Mouse (Mus musculus): Measurements from ENCODE around the gene Kif5a.
"Not testable (repeated sequence)": the region's sequence is repeated elsewhere in the genome, so short reads cannot be mapped to it uniquely, and the experiment has no call there.

Gene Kif5a

GRCm38 (mm10) chr10:127193011-127193410 is 70.1 kb downstream of the Kif5a start:
- no peak for DNase-seq (ENCODE audit: low read depth, low spot score)

GRCm38 (mm10) chr10:127192057-127192328 is 71.2 kb downstream of the Kif5a start:
- not testable (repeated sequence) for DNase-seq (ENCODE audit: low read depth, low spot score)

GRCm38 (mm10) chr10:127191191-127192056 is 71.7 kb downstream of the Kif5a start:
- DNase-seq (ENCODE audit: low read depth, low spot score) = no peak

GRCm38 (mm10) chr10:127190398-127191190 is 72.6 kb downstream of the Kif5a start:
- no peak for DNase-seq (ENCODE audit: low read depth, low spot score)

- DNase-seq (ENCODE audit: low read depth, low spot score) = no peak
Observed at GRCm38 (mm10) chr10:127189651-127190381, 73.3 kb downstream of the Kif5a start, which contains the start of gene Arhgef25. Gene Arhgef25, minus strand, starts transcription at chr10:127190083.

- DNase-seq (ENCODE audit: low read depth, low spot score) = no peak
Observed at GRCm38 (mm10) chr10:127189116-127189650, 74.0 kb downstream of the Kif5a start.

GRCm38 (mm10) chr10:127188465-127189115 is 74.6 kb downstream of the Kif5a start:
- no peak for DNase-seq (ENCODE audit: low read depth, low spot score)

GRCm38 (mm10) chr10:127188079-127188453 is 75.1 kb downstream of the Kif5a start:
- DNase-seq (ENCODE audit: low read depth, low spot score) = no peak

- DNase-seq (ENCODE audit: low read depth, low spot score) = peak; percentile 91
Observed at GRCm38 (mm10) chr10:127187371-127188078, 75.6 kb downstream of the Kif5a start.

GRCm38 (mm10) chr10:127186451-127186850 is 76.7 kb downstream of the Kif5a start:
- no peak for DNase-seq (ENCODE audit: low read depth, low spot score)

- DNase-seq (ENCODE audit: low read depth, low spot score) = no peak
Observed at GRCm38 (mm10) chr10:127185506-127185905, 77.6 kb downstream of the Kif5a start.

- no peak for DNase-seq (ENCODE audit: low read depth, low spot score)
Observed at GRCm38 (mm10) chr10:127185101-127185500, 78.0 kb downstream of the Kif5a start.

GRCm38 (mm10) chr10:127183759-127184158 is 79.4 kb downstream of the Kif5a start:
- DNase-seq (ENCODE audit: low read depth, low spot score) = no peak

- DNase-seq (ENCODE audit: low read depth, low spot score) = no peak
Observed at GRCm38 (mm10) chr10:127182624-127183023, 80.5 kb downstream of the Kif5a start.

GRCm38 (mm10) chr10:127181566-127181965 is 81.6 kb downstream of the Kif5a start:
- no peak for DNase-seq (ENCODE audit: low read depth, low spot score)

GRCm38 (mm10) chr10:127180695-127181047 is 82.5 kb downstream of the Kif5a start:
- DNase-seq (ENCODE audit: low read depth, low spot score) = no peak

GRCm38 (mm10) chr10:127179871-127180694 is 83.1 kb downstream of the Kif5a start, which contains the start of gene Slc26a10:
Gene Slc26a10, minus strand, starts transcription at chr10:127180645.
- no peak for DNase-seq (ENCODE audit: low read depth, low spot score)

- no peak for DNase-seq (ENCODE audit: low read depth, low spot score)
Observed at GRCm38 (mm10) chr10:127178286-127179027, 84.7 kb downstream of the Kif5a start.

- DNase-seq (ENCODE audit: low read depth, low spot score) = no peak
Observed at GRCm38 (mm10) chr10:127177719-127178118, 85.4 kb downstream of the Kif5a start.

Data from telencephalon, adult 2 months (tissue).